Mouse (Mus musculus) bone marrow, adult 2 months (tissue): Measurements from ENCODE around the gene Spats2. TPM values are rescaled to one million over a fixed set of nuclear protein-coding genes. Genes with fewer than 3 reads are reported as not detected.
A peak's percentile ranks its signal among the peaks of the same experiment; 100 is the strongest.

Experiments
- H3K27ac ChIP-seq: fragments of 200-500 bp; 2 replicates; pipeline ENCODE4 v1.5.1; 2012; ENCODE audit warnings: low read depth, mild to moderate bottlenecking, control low read depth, inconsistent platforms, low read length; ENCODE audit not compliant: control insufficient read depth, poor library complexity, insufficient read depth
- H3K4me1 ChIP-seq: fragments of 200-500 bp; 2 replicates; pipeline ENCODE4 v1.6.1; 2011; ENCODE audit warnings: low read length; ENCODE audit not compliant: control insufficient read depth, insufficient read depth
- H3K4me3 ChIP-seq: fragments of 200-500 bp; replicated peaks from 2 replicates; pipeline ENCODE3; 2011; ENCODE audit warnings: mild to moderate bottlenecking, low read depth, low read length, control low read depth; ENCODE audit not compliant: control insufficient read depth
- CTCF ChIP-seq: fragments of 200-500 bp; IDR thresholded peaks from 2 replicates; pipeline ENCODE4 v1.5.1; 2011; ENCODE audit warnings: low read length, control low read depth; ENCODE audit not compliant: control insufficient read depth, insufficient read depth
- POLR2A ChIP-seq: fragments of 200-500 bp; IDR thresholded peaks from 2 replicates; pipeline ENCODE4 v1.6.1; 2011; ENCODE audit warnings: low read depth, mild to moderate bottlenecking, control low read depth, low read length, borderline replicate concordance; ENCODE audit not compliant: control insufficient read depth
- WGBS: fragments of 180-500 bp; shearing (Covaris S2); methylation state at CpG from one replicate; pipeline ENCODE4 v1.1.7; 2018; 5-methylcytosine and 5-hydroxymethylcytosine counted together
- polyA plus RNA-seq: library from polyadenylated mRNA; stranded (reverse); fragments of >200 nt; gene quantifications from 2 replicates; pipeline ENCODE4 v1.2.4, GENCODE M21; 2011; ENCODE audit warnings: low replicate concordance; ENCODE audit not compliant: missing spikeins, insufficient read depth, insufficient read length

The Spats2 gene
- polyA plus RNA-seq, 1 experiment = 2.5 TPM

GRCm38 (mm10) chr15:99126081-99126815, 532 bp downstream of the Spats2 start:
- TF ChIP-seq POLR2A = no peak
- TF ChIP-seq CTCF = no peak
- under 1% methylated on average over 110 of the region's 115 CpGs for WGBS
- Histone ChIP-seq H3K4me3 (peak overlapping the region; percentile 15), H3K27ac (peak overlapping the region; percentile 36; the same call in 1 of the 2 replicates), H3K4me1 (no peaks in the 10 kb centered on the region)

DNA sequence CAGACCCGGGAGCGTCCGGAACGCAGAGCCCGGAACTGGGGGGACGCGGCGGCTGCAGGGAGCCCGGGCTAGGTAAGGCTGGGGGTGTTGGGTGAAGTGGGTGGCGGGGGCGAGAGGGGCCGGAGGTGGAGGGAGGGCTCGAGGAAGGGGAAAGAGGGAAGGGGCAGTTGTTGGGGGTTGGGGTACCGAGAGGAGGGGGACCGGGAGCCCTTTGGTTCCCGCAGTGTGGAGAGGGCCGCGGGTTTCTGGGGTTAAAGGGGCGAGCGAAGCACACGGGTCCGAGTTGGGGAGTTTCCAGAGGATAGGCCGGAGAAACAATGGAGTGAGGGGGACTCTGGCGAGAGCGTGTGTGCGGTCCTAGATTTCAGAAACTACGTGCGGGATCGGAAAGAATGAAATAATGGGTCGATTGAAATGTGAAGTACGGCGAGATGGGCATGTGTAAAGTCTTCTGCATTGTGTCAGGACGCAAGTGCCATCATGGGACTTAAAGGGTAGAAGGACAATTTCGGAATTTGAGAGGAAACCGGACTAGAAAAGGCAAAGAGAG, 1.2 kb downstream of the Spats2 start:
- no peak overlapping the region; the same call in 1 of the 2 replicates for H3K27ac ChIP-seq

DNA sequence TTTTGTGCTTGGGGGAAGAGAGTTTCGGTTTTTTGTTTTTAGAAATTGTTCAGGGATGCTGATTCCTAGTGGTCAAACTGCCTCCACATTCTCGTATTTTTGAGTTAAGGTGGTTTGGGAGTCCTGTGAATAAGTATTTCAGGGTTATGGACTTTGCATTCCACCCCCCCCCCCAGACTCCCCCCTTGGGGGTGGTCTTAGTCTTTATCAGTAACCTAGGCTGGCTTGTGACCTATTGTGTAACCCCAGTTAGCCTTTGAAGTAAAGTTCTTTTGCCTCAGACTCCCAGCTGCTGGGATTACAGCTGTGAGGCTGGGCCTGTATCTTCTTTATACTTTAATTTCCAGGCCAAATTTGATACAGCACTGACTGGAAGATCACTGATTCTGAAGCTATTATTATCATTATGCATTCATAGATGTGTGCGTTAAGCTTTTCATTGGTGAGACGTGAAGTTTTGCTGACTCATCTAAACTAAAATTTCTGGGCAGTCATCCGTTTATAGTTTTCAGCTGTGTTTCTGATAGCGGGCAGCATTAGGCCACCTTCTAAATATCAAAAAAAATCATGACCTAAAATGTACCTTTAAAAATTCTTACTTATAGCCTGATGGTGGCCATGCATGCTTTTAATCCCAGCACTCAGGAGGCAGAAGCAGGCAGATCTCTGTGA, 2.3 kb downstream of the Spats2 start:
- no peak overlapping the region for H3K27ac ChIP-seq
- H3K4me3 ChIP-seq = no peak overlapping the region
- TF ChIP-seq CTCF (no peak), POLR2A (no peak)
- no peaks in the 10 kb centered on the region for H3K4me1 ChIP-seq
- WGBS = 64% methylated on average over 6 of the region's 6 CpGs

More for the DNA sequence above, 1.2 kb downstream of the Spats2 start:
- TF ChIP-seq CTCF = no peak
- no peak for TF ChIP-seq POLR2A
- 4% methylated on average over 35 of the region's 35 CpGs for WGBS
- Histone ChIP-seq H3K4me3 (no peak overlapping the region), H3K4me1 (no peaks in the 10 kb centered on the region)

GRCm38 (mm10) chr15:99129441-99129840, 3.7 kb downstream of the Spats2 start:
- TF ChIP-seq POLR2A = no peak
- no peak for TF ChIP-seq CTCF
- H3K4me1 ChIP-seq = no peaks in the 10 kb centered on the region
- H3K27ac ChIP-seq = no peak overlapping the region
- no peak overlapping the region for H3K4me3 ChIP-seq
- WGBS = 83% methylated on average over 11 of the region's 11 CpGs

- no peaks in the 10 kb centered on the region for H3K4me1 ChIP-seq
- 48% methylated on average over 22 of the region's 22 CpGs for WGBS
- no peak overlapping the region for H3K27ac ChIP-seq
- no peak overlapping the region for H3K4me3 ChIP-seq
- no peak for TF ChIP-seq CTCF
- TF ChIP-seq POLR2A = no peak
Observed at GRCm38 (mm10) chr15:99129956-99130910, 4.5 kb downstream of the Spats2 start.

- Histone ChIP-seq H3K4me3 (no peak overlapping the region), H3K27ac (no peak overlapping the region), H3K4me1 (no peaks in the 10 kb centered on the region)
- TF ChIP-seq CTCF (no peak), POLR2A (no peak)
- WGBS = 71% methylated on average over 5 of the region's 5 CpGs
Observed at GRCm38 (mm10) chr15:99138389-99138788, 12.7 kb downstream of the Spats2 start.

GRCm38 (mm10) chr15:99139669-99140068, 14.0 kb downstream of the Spats2 start:
- TF ChIP-seq CTCF (peak; percentile 46), POLR2A (no peak)
- 58% methylated on average over 6 of the region's 6 CpGs for WGBS
- no peak overlapping the region for H3K27ac ChIP-seq
- no peak overlapping the region for H3K4me3 ChIP-seq
- no peaks in the 10 kb centered on the region for H3K4me1 ChIP-seq
